Mouse (Mus musculus): Measurements from ENCODE around the gene Zbtb49.
A peak's percentile ranks its signal among the peaks of the same experiment; 100 is the strongest.

The Zbtb49 gene

GRCm38 (mm10) chr5:38220328-38220912 is at the start of gene Zbtb49, which contains the start of gene Lyar:
Zbtb49 (minus strand) TSS chr5:38220457.
Lyar (plus strand) TSS chr5:38220470.
- peak; percentile 97 for DNase-seq

DNA sequence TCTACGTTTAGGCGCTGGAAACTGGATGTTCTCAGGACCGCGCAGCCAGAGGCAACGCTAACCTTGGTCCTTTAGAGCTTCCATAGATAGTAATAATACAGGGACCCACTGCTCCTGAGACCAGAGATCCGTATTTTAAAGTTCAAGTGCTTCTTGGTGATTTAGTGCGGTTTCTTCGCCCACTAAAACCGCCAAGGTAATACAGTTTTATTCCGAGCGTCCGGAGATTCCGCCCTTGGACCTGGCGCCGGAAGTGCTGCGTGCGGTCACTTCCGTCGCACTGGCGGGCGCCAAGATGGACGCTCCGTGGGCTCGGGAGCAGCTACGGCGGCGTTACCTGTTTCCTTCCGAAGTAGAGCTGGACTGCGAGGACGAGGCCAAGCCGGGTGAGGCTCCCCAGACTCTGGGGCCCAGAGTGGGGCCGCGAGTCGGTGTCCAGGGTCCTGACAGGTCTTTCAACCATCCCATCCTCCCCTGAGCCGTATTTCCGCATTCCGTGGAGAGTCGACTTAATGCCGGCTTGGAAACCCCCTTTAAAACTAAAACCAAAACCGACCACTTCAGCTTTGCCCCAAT is 39.9 kb upstream of the Zbtb49 start, which contains the start of gene Tmem128:
Gene Tmem128 (plus strand): TSS at position 79 of the 576 bp plus-strand sequence.
- peak; percentile 58 for DNase-seq

GRCm38 (mm10) chr5:38259455-38260106 is 39.3 kb upstream of the Zbtb49 start:
- DNase-seq, result no peak

- DNase-seq, result no peak
These were observed 38.5 kb upstream of the Zbtb49 start for GRCm38 (mm10) chr5:38258773-38259146.

DNA sequence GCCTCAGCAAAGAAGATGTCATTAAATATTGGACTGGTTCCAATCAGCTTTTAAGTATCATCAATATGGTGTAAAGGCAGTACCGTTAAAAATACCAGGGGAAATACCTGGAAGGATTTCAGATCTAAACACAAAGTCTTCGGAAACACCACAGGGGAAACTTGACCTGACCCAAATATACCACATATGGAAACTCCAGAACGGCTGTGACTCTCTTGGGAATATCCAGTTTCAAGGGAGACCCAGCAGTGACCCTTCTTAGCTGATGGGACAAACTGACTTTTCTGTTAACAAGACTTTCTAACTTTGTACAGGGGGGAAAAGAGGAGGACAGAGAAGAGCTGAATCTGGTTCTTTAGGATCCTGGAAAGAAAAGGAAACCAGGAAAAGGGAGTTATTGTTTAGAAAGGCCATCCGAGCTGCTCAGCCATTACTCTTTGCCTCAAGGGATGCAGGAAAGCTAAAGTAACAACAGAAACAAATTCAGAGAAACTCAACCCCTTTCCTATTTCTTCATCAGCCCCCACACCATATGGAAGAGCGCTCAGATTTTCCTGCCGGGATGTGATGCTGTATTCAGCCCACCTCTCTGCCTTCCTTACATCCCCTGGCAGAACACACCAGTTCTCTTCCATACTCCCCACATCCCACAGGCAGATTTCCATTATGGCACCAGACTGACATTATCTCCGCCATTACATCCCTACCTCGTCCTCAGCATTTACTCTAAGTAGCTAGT is 37.9 kb upstream of the Zbtb49 start:
- no peak for DNase-seq

DNA sequence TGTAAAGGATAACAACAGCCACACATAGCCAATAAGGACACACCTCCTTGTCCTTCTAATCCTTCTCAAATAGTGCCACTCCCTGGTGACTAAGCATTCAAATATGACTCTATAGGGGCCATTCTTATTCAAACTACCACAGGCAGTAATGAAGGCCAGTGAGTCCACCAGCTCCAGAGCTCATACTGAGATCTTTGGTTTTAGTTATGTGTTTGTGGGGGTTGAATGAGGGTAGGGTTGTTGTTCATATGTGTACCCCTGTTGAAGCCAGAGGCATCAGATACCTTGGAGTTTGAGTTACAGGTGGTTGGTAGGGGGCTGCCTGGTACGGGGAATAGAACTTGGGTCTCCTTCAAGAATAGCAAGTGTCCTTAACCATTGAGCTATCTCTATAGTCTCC is 36.3 kb upstream of the Zbtb49 start:
- DNase-seq, result no peak

DNA sequence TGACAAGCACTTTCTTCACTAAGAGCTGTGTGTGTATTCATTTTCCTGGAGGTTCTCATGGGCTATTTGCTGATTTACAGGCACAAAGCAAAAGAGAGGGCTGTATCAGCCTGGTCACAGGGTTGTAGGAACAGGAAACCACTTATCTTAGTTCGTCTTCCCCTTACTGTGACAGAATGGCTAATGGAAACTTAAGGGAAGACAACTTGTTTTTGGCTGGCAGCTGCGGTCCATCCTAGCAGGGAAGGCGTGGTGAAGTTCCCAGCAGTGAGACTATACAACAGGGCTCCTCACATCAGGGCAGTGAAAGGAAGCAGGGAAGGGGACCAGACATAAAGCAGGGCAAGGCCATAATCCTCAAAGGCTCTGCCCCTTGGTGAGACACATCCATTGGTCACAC is 35.4 kb upstream of the Zbtb49 start:
- DNase-seq, result no peak

GRCm38 (mm10) chr5:38255195-38255594 is 34.9 kb upstream of the Zbtb49 start:
- DNase-seq, result no peak

DNA sequence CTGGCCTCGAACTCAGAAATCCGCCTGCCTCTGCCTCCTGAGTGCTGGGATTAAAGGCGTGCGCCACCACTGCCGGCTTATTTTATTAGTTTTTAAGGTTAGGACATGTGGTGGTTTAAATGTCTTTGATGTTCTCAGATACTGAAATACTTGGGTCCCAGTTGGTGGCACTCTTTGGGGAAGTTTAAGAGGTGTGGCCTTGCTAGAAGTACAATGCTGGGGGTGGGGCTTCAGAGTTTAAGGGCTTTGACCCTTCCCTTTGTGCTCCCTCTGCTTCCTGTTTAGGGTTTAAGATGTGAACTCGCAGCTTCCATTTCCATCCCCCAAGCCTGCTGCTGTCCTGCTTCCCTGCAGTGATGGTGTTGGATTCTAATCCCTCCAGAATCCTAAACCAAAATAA is 21.7 kb upstream of the Zbtb49 start:
- no peak for DNase-seq

GRCm38 (mm10) chr5:38241473-38241834 is 21.2 kb upstream of the Zbtb49 start:
- no peak for DNase-seq

- DNase-seq, result no peak
These were observed 20.6 kb upstream of the Zbtb49 start for GRCm38 (mm10) chr5:38240727-38241472.

- DNase-seq, result no peak
These were observed 16.4 kb upstream of the Zbtb49 start for GRCm38 (mm10) chr5:38236627-38237026.

- DNase-seq, result peak; percentile 55
These were observed 15.2 kb upstream of the Zbtb49 start for GRCm38 (mm10) chr5:38235422-38235821.

- no peak for DNase-seq
These were observed 418 bp downstream of the Zbtb49 start for GRCm38 (mm10) chr5:38219771-38220307.

- DNase-seq, result no peak
These were observed 7.2 kb downstream of the Zbtb49 start for GRCm38 (mm10) chr5:38213009-38213408.

- DNase-seq, result no peak
These were observed 8.6 kb downstream of the Zbtb49 start for GRCm38 (mm10) chr5:38211691-38212090.

- no peak for DNase-seq
These were observed 11.3 kb downstream of the Zbtb49 start for GRCm38 (mm10) chr5:38208985-38209384.

GRCm38 (mm10) chr5:38205303-38205726 is 14.9 kb downstream of the Zbtb49 start:
- no peak for DNase-seq

- no peak for DNase-seq
These were observed 20.6 kb downstream of the Zbtb49 start for GRCm38 (mm10) chr5:38199686-38200085.

GRCm38 (mm10) chr5:38197482-38197823 is 22.8 kb downstream of the Zbtb49 start:
- peak; percentile 74 for DNase-seq

DNA sequence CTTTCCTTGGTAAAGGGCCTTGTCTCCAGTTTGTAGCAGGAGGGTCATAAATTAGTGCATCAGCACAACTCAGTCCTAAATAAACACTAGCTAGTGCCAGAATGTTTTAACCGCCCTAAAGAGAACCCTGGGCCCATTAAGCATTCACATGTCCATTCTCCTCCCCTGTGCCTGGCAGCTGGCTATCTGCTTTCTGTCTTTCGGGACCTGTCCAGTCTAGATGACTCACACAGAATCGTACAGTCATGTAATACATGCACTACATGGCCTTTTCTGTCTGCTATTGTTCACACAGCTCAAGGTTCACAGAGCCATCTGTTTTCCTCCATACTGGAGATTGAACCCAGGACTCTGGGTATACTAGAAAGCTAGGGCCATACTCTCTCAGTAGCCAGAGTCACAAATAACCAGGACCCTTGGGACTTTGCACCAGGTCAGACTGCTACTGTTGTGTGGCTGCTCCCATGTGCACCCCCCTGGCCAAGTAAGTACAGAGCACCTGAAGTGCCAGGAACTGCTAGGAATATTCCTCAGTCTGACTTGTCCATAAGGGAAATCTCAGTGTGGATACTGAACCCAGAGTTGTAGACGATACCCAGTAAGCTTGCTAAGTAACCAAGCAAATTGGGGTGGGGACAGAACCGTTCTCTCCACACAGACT is 23.3 kb downstream of the Zbtb49 start:
- DNase-seq, result no peak

DNA sequence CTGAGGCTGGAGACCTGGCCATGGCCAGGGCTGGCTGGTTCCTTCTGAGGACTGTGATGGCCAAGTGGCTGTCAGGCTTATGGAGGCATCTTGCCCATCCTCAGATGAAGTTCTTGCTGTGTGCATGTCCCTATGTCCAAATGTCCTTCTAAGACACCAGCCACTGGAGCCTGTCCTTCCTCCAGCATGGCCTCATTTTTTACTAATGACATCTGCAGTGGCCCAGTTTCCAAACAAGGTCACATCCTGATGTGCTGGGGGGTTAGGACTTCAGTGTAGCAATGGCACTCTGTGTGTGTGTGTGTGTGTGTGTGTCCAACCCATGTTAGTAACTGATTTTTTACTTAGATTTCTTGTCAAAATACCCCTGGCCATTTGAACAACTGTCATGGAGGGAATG is 24.3 kb downstream of the Zbtb49 start:
- DNase-seq, result no peak

Data from thymus, postnatal 25 days (tissue).